Mouse (Mus musculus): ENCODE measurements at regions not wholly inside any gene's neighbourhood (a gene's known extent, or its start where the extent isn't known, plus 50 kb on each side); places are given as distances from the start of the nearest gene placed in this dataset.

DNA sequence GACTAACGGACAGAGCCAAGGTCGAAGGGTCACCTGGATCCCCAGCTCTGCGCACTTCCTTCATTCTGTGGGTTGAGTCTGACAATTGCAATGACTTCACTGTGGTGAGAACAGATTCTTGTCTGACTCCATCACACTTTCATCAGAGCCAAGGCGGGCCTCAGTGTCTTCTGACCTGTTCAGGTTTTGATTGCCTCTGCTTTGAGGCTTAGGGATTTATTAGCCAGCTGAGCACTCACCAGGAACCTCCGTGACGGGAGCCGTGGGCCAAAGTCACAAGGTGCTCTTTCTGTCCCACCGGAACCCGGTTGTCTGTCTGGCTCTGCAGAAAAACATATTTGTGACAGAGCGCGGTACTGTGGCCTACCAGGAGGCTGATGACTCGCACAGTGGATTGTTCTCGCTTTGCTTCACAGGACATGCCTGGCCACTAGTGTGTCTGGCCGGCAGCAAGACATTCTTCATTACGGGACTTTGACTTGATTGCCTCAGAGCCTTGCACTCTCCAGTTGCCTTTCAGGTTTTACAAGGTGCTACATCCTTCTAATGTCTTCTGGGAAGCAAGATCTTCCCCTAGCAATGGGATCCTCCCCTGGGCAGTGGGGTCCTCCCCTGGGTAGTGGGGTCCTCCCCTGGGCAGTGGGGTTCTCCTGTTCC, 114.9 kb upstream of the Prickle1 start:
- in situ Hi-C loops (cut with MboI, MseI) = loop anchor here in 1 of 2 experiments (10.0 kb wide), 1 partner anchor 504 kb away; no protein-coding TSS in a partner anchor

DNA sequence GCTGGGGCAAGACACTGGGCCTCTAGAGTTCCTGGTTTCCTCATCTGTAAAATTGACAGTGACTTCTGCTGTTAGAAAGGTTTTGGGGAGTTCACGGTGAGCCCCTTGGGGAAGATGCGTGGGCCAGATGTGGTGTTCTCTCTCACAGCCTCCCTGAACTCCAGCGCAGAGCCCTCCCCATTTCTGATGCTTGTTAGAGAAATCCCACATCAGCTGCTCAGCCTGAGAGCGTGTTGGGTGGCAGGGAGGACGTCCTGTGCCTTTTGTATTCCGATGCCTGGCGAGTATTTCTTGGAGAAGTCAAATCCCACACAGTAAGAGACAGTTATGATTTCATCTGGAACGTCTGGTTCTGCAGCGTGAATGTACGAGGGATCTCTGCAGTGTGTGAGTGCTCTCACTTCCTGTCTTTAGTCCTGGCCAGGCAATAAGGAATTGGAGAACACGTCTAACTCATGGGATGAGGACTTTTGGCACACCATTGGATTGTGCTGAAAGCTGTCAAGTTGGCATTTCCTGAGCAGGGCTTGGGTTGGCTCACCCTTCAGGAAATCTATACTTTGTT, 110.8 kb upstream of the Prickle1 start:
- in situ Hi-C loops (cut with MboI, MseI) = loop anchor here in 1 of 2 experiments (5.0 kb wide), 1 partner anchor 104 kb away; no protein-coding TSS in a partner anchor

DNA sequence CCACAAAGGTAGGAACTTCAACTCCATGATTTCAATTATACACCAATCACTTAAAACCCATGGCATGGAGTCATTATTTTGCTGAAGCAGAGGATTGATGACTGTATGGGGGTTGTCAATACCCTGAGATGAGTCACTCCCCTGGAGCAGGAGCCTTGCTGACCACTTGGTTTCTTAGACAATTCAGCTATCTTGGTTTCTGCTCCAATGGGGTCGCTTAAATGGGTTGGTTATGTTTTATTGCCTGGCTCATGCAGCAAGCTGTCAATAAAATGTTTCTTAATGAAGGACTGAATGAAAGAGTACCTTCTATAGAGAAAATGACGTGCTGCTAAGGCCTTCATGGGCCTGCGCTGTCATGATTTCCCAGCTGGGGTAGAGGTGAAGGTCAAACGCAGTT, 110.0 kb upstream of the Prickle1 start:
- in situ Hi-C loops (cut with MboI, MseI) = loop anchor here in 1 of 2 experiments (5.0 kb wide), 1 partner anchor 103 kb away; no protein-coding TSS in a partner anchor

DNA sequence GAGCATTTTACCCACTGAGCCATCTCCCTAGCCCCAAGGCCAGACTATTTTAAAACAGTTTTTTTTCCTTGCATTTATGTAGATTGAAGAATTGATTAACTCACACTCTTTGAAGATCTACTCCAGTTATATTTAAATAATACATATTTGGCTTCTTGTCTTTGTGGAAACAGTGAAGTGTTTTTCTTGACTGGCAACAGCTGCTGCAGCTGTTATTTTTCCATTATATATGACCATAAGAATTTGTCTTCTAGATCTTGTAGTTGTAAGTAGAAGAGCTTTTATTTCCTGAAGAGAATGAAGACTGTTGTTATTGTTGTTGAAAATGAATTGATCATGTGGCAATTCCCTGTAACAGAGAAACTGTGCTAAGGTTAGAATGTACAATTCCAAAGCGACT, 109.4 kb upstream of the Prickle1 start:
- in situ Hi-C loops (cut with MboI, MseI) = loop anchor here in 1 of 2 experiments (5.0 kb wide), 1 partner anchor 103 kb away; no protein-coding TSS in a partner anchor

DNA sequence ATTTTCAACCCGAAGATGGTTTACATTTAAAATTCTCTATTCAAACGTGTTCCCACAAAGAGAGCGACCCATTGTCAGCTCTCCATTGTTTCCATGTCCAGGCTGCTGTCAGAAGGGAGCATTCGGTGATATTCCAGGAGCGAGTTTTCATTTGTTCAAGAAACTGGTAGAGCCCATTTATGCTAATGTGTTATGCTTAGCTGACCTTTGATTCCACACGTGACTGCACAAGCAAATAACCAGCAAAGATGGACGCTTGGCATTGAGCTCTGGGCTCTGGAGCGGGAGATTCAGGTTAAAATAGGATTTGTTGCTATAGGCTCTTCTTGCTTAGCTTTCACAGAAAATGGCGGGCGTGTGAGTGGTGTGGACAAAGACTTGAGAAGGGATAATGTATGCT, 105.3 kb upstream of the Prickle1 start:
- in situ Hi-C loops (cut with MboI, MseI) = no loop called here

DNA sequence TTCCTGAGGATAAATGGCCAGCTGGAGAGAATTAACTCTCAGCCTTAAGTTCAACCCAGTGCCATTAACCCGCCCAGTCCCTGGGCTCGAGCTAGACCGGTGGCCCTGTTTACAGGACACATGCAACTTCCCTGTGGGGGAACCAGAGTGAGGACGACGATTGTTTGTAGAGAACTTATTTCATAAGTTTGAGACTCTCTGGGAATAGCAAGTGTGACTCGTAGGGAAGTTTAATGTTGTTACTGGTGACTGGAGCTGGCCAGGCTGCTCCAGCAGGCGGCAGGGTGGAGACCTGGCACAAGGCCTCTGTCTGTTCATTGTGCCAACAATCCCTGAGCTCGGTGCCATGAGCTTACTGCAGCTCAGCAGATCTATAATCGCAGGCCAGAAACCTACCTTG, 104.3 kb upstream of the Prickle1 start:
- in situ Hi-C loops (cut with MboI, MseI) = no loop called here

DNA sequence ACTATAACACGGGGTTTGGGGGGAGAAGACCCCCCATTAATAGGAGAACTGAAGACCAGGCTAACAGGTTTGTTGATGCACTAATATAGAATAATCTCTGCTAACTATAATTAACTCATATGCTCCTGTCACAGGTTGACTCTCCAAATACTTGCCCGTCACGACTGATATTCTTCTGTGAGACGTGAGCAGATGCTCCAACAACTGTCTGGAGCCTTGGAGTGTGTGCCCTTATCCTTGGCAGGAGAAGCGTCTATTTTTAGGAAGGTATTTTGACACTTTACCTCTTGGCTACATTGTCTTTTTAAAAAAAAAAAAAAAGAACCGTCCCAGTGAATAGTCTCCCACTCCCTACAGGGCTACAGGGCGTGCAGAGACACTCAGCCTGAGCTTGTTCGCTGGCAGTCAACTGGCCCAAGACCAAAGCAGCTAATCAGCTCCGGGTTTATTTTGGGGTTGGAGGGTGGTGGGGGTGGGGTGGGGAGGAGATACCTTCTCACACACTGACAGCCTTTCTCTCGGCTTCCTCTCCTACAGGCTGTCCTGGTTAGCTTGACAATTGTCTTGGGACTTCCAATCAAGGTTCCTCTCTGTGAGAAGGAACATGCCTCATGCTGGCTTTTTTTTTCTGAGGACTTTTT, 102.6 kb upstream of the Prickle1 start:
- in situ Hi-C loops (cut with MboI, MseI) = no loop called here

DNA sequence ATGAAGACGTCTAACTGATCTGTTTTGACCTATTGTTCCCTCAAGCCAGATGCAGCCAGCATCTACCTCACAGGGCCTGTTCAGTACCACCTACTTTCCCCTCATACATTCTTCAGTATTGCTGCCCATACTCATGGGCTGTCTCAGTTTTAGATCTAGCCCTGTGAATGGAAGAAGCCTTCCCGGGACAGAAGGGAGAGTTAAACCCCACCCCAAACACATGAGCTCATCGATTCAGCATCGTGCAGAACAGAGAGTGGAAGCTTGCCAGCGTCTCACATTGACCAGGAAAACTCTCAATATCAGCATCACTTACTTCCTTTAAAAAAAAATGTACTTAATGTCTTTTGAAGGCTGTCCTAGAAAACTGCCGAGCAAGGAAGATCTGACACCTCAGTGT, 95.0 kb upstream of the Prickle1 start:
- in situ Hi-C loops (cut with MboI, MseI) = no loop called here

DNA sequence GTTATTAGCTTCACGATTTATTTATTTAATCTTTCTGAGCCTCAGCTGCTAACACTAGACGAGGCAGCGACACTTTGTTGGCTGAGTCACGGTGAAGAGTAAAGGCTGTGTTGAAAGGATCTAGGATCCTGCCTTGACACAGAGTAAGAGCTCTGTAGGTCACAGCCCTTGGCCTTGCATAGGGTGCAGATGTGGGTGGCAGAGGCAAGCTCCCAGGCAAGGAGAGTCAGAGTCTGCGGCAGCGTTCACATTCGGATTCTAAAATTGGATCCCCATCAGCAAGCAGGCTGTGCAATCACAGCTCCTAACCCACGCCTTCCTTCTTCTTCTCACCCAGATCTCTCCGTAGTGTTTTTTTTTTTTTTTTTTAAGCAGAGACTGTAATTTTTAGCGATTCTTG, 94.3 kb upstream of the Prickle1 start:
- in situ Hi-C loops (cut with MboI, MseI) = no loop called here

DNA sequence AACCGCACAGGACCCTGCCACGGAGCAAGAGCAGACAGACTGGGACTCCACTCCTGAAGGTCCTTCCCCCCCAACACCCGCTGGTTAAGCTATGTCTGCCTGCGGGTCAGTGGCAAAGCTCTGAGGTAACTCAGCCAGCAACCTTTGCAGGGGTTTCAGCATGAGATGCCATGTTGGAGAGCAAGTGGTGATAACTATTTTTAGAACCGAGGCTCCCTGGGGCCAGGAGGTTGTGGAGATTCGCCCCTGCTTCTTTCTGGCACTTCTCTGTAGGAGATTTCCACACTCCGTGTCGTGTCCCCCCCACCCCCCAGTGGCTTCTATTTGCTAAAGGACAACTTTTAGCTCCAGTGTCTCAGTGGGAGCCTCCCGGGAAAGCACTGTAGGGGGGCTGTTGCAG, 90.7 kb upstream of the Prickle1 start:
- in situ Hi-C loops (cut with MboI, MseI) = no loop called here

DNA sequence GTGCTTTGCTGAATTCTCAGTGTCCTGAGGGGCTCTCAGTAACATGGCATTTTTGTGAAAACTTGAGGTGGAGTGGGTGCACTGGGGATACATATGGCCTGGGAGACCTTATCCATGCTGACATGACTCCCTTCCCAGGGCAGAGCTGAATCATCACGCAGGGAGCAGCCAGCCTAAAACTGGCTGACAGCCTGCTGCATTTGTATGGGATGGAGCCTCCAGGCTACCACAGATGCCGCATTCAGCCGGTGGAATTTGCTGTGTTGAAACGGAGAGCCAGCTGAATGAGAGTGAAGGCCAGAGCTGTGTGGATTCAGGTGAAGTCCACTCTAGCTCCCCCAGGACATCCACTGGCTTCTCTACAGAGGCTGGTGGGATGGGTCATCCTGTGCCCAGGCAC, 85.9 kb upstream of the Prickle1 start:
- in situ Hi-C loops (cut with MboI, MseI) = no loop called here

DNA sequence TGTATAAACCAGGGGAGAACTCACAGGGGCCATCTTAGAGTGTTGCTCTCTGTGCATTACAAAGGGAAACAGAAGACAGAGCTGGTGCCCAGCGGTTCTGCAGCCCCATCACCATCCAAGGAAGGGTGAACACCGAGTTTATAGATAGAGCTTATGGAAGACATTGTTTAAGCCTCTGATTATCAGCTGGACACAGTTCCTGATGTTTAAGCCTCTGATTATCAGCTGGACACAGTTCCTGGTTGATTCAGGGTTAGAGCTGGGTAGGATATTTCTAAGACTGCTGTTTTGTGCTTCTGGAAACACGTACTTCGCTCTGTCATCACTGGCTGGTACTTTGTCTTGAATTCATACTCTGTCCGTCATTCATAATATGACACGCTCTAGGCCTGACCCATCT, 79.9 kb upstream of the Prickle1 start:
- in situ Hi-C loops (cut with MboI, MseI) = no loop called here

DNA sequence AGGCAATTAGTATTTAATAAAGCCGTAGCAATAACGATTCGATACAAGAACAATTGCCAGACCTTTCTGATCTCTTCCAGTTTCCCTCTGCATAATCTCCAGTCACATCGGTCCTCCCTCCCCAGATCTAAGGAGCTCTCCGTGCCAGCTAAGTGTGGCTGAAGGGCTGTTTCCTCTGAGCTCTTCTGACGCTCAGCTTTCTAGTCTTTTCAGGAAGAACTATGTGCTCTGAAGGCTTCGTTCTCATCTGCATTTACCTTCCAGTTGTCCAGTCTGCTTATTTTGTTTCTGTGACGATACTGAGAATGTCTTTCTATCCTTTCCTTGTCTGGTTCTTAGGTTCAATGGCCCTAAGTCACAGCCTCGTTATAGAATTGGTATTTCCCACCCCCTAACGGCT, 78.3 kb upstream of the Prickle1 start:
- in situ Hi-C loops (cut with MboI, MseI) = no loop called here

DNA sequence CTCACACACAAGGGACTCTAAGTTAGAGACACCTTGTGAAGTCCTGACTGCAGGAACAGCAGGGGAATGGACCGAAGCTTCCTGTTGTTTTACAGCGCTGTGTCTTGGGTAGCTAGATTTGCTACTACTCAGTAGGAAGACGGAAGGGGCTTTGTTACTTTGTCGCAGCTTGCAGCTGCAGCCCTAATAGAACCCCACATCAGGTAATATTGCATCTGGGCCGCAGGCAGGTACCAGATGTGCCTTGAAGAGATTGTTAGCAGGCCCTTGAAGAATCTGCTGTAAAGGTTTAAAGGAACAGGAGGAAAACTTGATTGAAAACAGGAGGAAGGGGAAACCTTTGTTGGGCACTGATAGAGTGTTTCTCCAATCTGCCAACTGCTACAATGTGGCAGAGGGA, 68.2 kb upstream of the Prickle1 start:
- in situ Hi-C loops (cut with MboI, MseI) = no loop called here

DNA sequence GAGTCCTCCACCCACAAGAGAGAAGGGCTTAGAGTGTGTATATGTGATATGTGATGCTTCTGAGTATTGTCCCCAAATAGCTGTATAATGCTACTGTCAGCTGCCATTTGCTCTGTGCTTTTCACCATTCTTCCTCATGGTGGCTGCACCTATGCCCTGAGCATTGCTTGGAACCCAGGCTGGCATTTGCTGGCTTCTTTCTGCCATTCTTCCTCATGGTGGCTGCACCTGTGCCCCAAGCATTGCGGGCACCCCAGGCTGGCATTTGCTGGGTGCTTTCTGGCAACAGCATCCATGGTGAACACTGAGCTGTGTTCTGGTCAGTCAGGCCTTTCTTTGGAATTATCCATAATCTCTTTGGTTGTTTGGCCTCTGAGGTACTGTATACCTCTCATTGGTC, 66.9 kb upstream of the Prickle1 start:
- in situ Hi-C loops (cut with MboI, MseI) = no loop called here

DNA sequence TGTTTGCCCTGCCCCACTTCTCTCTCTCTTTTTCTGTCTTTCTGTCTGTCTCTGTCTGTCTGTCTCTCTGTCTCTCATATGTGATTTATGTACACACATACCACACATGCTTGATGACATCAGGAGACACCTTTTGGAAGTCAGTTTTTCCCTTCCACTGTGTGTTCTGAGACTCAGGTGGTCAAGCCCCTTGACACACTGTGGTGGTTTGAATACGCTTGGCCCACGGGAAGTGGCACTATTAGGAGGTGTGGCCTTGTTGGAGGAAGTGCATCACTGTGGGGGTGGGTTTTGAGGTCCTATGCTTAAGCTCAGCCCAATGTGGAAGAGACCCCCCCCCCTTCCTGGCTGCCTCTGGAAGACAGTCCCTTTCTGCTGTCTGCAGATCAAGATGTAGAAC, 66.1 kb upstream of the Prickle1 start:
- in situ Hi-C loops (cut with MboI, MseI) = no loop called here

DNA sequence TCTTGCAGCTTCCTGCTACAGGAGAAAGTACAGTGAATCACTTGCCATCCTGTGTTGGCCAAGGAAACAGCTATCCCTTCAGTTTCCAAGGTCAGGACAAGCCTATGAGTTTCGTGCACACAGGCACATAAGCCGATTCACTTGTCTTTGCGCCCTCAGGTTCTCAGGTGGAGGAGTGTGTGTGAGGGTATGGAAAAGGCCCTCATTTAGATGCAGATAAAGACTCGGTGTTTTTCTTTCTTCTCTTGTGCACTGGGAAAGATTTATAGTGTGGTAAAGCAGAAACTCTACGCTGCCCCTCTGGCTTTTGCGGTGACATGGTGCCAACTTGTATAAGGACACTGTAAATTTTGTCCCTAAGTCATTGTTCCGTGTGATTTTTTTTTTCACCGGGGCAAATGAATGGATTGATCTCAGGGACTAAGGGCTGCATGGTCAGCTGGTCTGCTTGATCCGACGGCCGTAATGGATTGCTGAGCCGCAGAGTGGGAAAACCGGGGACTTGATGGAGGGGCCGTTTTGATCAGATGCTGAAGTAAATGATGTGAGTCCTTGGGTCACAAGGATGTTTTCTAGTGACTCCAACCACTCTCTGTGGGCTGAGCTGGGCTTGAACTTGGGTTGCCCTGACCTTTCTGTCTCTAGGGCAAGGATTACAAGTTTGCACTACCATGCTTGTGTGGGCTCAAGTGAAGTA, 65.4 kb upstream of the Prickle1 start:
- in situ Hi-C loops (cut with MboI, MseI) = no loop called here

DNA sequence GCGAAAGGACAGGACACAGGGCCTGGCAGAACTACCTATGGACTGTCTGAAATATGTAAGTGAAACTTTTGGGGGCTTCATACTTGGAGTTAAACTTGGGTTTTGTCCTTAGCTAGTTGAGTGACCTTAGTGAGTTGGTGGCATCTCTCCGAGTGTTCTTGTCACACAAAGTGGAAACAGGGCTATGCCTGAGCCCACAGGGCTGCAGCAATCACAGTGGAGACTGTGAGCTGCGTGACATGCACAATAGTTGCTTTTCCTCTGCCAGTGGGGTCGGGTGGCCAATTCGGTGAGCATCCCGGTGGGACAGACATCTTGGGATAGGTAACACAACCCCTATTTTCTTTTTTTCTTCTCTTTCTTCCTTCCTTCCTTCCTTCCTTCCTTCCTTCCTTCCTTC, 61.5 kb upstream of the Prickle1 start:
- in situ Hi-C loops (cut with MboI, MseI) = no loop called here

DNA sequence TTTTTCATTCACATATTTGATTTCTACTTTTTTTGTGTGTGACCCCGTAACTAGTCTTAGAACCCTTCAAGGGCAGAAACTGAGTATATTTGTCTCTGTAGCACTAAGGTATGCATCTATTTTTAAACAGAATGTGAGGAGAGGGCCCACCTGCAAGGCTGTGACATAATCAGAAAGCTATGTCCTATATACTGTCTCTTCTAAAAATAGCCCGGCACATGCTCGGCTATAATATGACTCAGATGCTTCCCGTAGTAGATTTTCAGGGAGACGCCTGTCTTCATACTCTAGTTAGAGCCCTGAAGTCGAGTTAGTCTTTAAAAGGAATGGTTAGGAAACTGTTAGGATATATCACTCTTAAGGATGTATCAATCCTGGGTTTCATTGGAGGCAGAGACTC, 61.0 kb upstream of the Prickle1 start:
- in situ Hi-C loops (cut with MboI, MseI) = no loop called here

DNA sequence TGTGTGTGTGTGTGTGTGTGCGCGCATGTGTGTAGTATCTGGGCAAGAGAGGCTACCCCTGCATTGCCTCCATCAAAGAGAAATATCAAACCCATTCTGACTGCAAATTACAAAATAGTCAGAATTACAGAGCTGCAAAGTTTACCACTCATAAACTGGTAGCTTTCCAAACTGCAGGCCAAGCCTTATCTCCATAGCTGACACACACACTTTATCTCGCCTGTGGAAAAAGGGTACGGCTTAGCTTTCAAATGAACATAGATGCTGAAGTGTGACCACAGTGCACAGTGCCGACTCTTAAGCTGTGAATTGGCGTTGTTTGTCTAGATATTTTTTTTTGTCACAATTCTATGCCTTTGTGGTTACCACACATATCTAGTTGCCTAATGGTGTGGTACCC, 60.1 kb upstream of the Prickle1 start:
- in situ Hi-C loops (cut with MboI, MseI) = no loop called here

DNA sequence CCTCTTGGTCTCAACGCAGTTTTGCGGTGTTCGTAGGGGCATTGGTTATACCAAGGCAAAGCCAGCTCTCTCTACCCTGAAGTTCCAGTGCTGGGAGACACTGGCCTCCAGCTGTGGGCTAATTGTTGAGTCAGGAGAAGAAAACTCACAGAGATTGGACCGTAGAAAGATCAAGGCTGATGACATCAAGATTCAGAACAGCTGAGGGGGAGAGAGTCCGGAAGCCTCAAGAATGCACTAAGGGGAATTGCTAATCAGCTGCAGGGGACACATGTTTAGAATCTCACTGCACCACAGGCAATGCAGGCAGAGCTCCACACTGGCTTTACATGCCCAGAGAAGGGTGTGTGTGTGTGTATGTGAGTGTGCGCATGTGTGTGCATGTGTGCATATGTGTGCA, 59.6 kb upstream of the Prickle1 start:
- in situ Hi-C loops (cut with MboI, MseI) = no loop called here

DNA sequence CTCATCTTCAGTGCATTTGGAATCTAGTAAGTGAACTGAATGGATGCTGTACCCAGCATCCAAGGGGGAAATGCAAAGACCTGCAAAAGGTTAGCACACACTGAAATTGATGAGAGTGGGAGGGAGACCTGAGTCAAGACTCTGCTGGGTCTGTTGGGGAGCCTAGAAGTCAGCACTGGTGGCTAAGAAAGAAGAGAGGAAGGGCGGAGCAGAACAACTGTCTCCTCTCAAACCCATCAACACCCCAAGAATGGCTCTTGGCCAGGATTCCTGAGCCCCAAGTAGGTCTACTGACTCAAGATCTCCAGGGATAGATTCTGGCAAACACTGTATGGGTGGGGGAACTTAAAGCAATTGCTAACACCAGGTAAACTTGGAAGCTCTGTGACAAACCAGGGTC, 57.7 kb upstream of the Prickle1 start:
- in situ Hi-C loops (cut with MboI, MseI) = no loop called here
